Mouse (Mus musculus): ENCODE measurements around the gene Il27. TPM values are rescaled to one million over a fixed set of nuclear protein-coding genes. Genes with fewer than 3 reads are reported as not detected.

Il27 gene
- polyA plus RNA-seq, 1 experiment: not detected

DNA sequence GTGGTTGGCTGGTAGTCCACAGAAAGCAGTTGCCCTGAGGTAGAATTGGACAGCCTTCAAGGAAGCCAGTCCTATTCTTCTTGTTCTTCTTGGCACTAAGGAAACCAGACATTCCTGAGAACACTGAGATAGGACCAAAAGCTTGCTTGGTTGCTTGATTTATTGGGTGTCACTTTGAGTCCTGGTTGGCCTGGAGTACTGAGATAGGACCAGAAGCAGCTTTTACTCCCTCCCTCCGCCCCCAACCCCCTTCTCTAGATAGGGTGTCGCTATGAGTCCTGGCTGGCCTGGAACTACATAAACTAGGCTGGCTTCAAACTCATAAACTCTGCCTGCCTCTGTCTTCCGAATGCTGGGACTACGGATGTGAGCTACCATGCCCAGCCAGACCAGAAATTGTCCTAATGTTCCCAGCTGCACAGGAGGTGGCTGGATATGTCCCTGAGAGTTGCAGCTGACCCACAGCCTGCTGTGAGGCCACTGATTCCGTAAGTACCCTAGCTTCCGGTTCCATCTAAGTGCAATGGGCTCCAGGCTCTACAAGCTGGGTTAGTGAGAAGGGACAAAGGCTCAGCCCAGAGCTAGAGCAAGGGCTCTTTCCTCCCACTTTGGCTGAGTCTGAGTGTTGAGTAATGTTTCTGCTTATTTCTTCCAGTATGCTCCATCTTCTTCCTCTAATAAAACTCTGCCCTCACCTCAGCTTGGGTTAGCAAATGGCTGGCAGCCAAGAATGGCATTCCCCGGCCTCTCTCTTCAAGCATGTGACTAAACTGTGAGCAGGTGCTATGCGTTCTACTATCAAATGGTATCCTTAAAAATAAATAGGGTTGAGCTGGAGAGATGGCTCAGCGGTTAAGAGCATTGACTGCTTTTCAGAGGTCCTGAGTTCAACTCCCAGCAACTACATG lies 27.0 kb upstream of the Il27 start:
- TF ChIP-seq POLR2A (IDR thresholded peaks at IDR 0.05; ENCODE audit: control insufficient read depth, low read depth, low read length): no peak
- TF ChIP-seq CTCF (IDR thresholded peaks at IDR 0.05; ENCODE audit: control insufficient read depth, insufficient read depth, insufficient replicate concordance, low read depth, low read length): no peak
- peaks cover 4% of the 10 kb centered on the region; the same call in 1 of the 2 replicates for H3K4me1 ChIP-seq (ENCODE audit: control insufficient read depth, insufficient read depth, low read length)
- no peak overlapping the region for H3K27ac ChIP-seq (ENCODE audit: control insufficient read depth, insufficient read depth, low read depth, low read length)
- H3K36me3 ChIP-seq (ENCODE audit: control insufficient read depth, insufficient read depth, low read length): no peaks in the 10 kb centered on the region
- H3K4me3 ChIP-seq (ENCODE audit: control insufficient read depth, low read depth, low read length): no peak overlapping the region
- no peaks in the 10 kb centered on the region for H3K27me3 ChIP-seq (ENCODE audit: control insufficient read depth, insufficient read depth, low read length)

DNA sequence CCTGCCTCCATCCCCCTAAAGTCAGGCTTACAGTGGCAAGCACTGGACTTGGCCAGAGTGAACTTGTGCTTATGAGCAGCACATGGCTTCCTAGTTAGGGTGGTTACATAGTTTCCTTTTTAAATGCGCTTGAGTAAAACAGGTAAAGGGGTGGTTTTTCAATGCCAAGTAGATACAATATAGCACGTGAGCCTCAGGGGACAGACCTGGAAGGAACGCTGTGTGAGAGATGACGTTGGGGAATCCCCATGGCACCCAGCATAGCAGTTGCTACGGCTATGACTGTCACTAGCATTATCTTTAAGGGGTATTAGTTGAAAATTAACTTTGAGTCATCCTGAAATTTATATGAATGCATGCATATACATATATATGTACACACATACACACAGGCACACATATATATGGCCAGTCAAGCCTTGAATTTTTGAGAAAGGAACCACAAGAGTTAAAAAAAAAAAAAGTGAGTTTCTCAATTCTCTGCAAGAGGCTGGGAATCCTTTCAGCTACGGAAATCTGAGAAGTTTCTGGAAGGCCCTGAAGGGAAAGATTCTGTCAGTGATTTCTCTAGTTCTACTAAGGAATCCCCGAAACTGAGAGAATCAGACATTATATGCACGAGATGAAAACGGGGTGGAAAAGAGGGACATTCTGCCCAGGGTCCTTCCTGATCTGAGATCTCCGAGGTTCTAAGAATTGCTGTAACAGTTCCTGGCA lies 25.0 kb upstream of the Il27 start:
- Histone ChIP-seq H3K27me3 (ENCODE audit: control insufficient read depth, insufficient read depth, low read length) (no peaks in the 10 kb centered on the region), H3K4me3 (ENCODE audit: control insufficient read depth, low read depth, low read length) (no peak overlapping the region), H3K36me3 (ENCODE audit: control insufficient read depth, insufficient read depth, low read length) (no peaks in the 10 kb centered on the region), H3K27ac (ENCODE audit: control insufficient read depth, insufficient read depth, low read depth, low read length) (no peak overlapping the region), H3K4me1 (ENCODE audit: control insufficient read depth, insufficient read depth, low read length) (no peaks in the 10 kb centered on the region; the same call in 1 of the 2 replicates)
- TF ChIP-seq POLR2A (IDR thresholded peaks at IDR 0.05; ENCODE audit: control insufficient read depth, low read depth, low read length) (no peak), CTCF (IDR thresholded peaks at IDR 0.05; ENCODE audit: control insufficient read depth, insufficient read depth, insufficient replicate concordance, low read depth, low read length) (no peak)

DNA sequence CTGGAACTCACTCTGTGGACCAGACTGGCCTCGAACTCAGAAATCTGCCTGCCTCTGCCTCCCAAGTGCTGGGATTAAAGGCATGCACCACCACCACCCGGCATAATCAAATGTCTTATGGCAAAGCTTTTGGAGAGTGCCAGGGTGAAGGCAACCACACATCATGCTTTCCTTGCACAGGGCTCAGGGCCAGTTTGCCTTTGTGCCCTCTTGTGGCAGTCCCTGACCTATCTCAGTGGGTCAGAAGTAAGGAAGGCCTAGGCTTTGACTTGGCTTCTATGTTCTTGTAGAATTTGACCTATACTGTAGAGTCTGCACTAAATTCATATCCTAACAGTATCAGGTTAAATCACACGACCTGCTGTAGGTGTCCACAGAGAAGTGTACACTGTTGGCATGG lies 22.0 kb upstream of the Il27 start:
- no peaks in the 10 kb centered on the region; the same call in 1 of the 2 replicates for H3K4me1 ChIP-seq (ENCODE audit: control insufficient read depth, insufficient read depth, low read length)
- TF ChIP-seq POLR2A (IDR thresholded peaks at IDR 0.05; ENCODE audit: control insufficient read depth, low read depth, low read length) (no peak), CTCF (IDR thresholded peaks at IDR 0.05; ENCODE audit: control insufficient read depth, insufficient read depth, insufficient replicate concordance, low read depth, low read length) (peak; percentile 19; the same call in 1 of the 2 replicates)
- H3K27ac ChIP-seq (ENCODE audit: control insufficient read depth, insufficient read depth, low read depth, low read length): no peak overlapping the region
- H3K4me3 ChIP-seq (ENCODE audit: control insufficient read depth, low read depth, low read length): no peak overlapping the region
- H3K27me3 ChIP-seq (ENCODE audit: control insufficient read depth, insufficient read depth, low read length): no peaks in the 10 kb centered on the region
- no peaks in the 10 kb centered on the region for H3K36me3 ChIP-seq (ENCODE audit: control insufficient read depth, insufficient read depth, low read length)

DNA sequence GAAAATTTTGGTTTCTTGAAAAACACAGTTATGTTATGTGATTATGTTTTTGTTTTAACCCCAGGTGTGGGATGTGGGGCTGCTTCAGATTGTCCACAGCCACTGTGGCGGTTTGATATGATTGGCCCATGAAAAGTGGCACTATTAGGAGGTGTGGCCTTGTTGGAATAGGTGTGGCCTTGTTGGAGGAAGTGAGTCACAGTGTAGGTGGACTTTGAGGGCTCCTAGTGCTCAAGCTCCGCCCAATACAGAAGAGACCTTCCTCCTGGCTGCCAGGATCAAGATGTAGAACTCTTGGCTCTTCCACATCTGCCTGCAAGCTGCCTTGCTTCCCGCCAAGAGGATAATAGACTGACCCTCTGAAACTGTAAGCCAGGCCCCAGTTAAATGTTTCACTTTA lies 18.0 kb upstream of the Il27 start:
- TF ChIP-seq POLR2A (IDR thresholded peaks at IDR 0.05; ENCODE audit: control insufficient read depth, low read depth, low read length) (no peak), CTCF (IDR thresholded peaks at IDR 0.05; ENCODE audit: control insufficient read depth, insufficient read depth, insufficient replicate concordance, low read depth, low read length) (no peak)
- Histone ChIP-seq H3K4me1 (ENCODE audit: control insufficient read depth, insufficient read depth, low read length) (no peaks in the 10 kb centered on the region), H3K4me3 (ENCODE audit: control insufficient read depth, low read depth, low read length) (no peak overlapping the region), H3K27me3 (ENCODE audit: control insufficient read depth, insufficient read depth, low read length) (no peaks in the 10 kb centered on the region), H3K36me3 (ENCODE audit: control insufficient read depth, insufficient read depth, low read length) (no peaks in the 10 kb centered on the region), H3K27ac (ENCODE audit: control insufficient read depth, insufficient read depth, low read depth, low read length) (no peak overlapping the region)

DNA sequence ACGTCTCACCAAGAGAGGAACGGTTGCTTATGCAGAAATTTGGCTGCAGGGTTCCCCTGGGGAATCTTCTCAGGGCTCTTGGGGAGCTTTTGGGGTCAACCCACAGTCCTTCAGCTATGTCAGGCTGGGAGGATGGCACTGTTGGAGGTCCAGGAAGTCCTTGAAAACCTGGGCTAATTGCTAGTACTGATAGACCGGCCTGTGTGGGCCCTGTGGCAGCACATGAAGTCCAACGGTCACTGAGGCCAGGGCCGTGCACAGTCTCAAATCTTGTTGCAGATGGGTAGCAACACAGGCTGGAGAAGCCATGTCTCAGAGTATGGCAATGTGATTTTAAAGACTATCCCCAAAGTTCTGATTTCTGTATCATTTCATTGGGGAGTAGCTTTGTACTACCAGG lies 13.1 kb upstream of the Il27 start:
- Histone ChIP-seq H3K27ac (ENCODE audit: control insufficient read depth, insufficient read depth, low read depth, low read length) (no peak overlapping the region), H3K4me1 (ENCODE audit: control insufficient read depth, insufficient read depth, low read length) (no peaks in the 10 kb centered on the region), H3K4me3 (ENCODE audit: control insufficient read depth, low read depth, low read length) (no peak overlapping the region), H3K36me3 (ENCODE audit: control insufficient read depth, insufficient read depth, low read length) (no peaks in the 10 kb centered on the region), H3K27me3 (ENCODE audit: control insufficient read depth, insufficient read depth, low read length) (no peaks in the 10 kb centered on the region)
- TF ChIP-seq CTCF (IDR thresholded peaks at IDR 0.05; ENCODE audit: control insufficient read depth, insufficient read depth, insufficient replicate concordance, low read depth, low read length) (no peak), POLR2A (IDR thresholded peaks at IDR 0.05; ENCODE audit: control insufficient read depth, low read depth, low read length) (no peak)

DNA sequence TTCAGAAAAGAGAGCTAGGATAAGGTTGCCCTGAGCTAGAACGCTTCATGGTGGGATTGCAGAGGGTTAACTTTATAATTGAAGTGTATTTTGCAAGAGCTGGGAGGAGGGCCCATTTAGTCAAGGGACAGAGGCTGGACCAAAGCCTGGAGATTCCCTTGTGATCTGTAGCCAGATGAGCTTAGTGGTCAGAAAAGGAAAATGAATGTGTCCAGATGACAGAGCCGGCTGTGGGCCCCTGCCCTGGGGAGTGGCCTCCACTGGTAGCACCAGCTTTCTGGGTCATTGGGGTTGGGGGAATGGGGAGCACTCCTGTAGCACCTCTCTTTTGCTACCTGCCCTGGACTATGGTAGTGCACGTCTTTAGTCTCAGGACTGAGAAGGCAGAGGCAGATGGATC lies 12.3 kb upstream of the Il27 start:
- Histone ChIP-seq H3K27me3 (ENCODE audit: control insufficient read depth, insufficient read depth, low read length) (no peaks in the 10 kb centered on the region), H3K27ac (ENCODE audit: control insufficient read depth, insufficient read depth, low read depth, low read length) (no peak overlapping the region), H3K36me3 (ENCODE audit: control insufficient read depth, insufficient read depth, low read length) (no peaks in the 10 kb centered on the region), H3K4me1 (ENCODE audit: control insufficient read depth, insufficient read depth, low read length) (no peaks in the 10 kb centered on the region), H3K4me3 (ENCODE audit: control insufficient read depth, low read depth, low read length) (no peak overlapping the region)
- no peak for TF ChIP-seq POLR2A (IDR thresholded peaks at IDR 0.05; ENCODE audit: control insufficient read depth, low read depth, low read length)
- no peak for TF ChIP-seq CTCF (IDR thresholded peaks at IDR 0.05; ENCODE audit: control insufficient read depth, insufficient read depth, insufficient replicate concordance, low read depth, low read length)

DNA sequence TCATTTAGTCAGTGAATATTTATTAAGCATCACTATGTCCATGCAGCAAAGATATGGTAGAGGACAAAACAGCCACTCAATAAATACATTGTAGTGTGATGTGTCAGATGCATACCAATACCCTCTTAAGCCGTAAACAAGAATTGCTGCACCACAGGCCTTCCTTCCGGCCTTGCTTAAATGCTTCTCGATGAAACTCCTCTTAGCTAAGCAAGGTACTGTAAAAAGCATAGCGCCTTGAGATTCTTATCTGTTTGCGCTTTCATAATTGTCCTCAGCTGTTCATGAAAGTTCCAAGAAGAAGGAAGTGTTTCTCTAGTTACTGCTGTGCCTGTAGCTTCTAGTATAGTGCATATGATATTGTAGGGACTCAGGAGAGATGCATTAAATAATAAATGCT lies 11.9 kb upstream of the Il27 start:
- H3K36me3 ChIP-seq (ENCODE audit: control insufficient read depth, insufficient read depth, low read length): no peaks in the 10 kb centered on the region
- no peak overlapping the region for H3K4me3 ChIP-seq (ENCODE audit: control insufficient read depth, low read depth, low read length)
- no peaks in the 10 kb centered on the region for H3K4me1 ChIP-seq (ENCODE audit: control insufficient read depth, insufficient read depth, low read length)
- TF ChIP-seq POLR2A (IDR thresholded peaks at IDR 0.05; ENCODE audit: control insufficient read depth, low read depth, low read length) (no peak), CTCF (IDR thresholded peaks at IDR 0.05; ENCODE audit: control insufficient read depth, insufficient read depth, insufficient replicate concordance, low read depth, low read length) (no peak)
- H3K27ac ChIP-seq (ENCODE audit: control insufficient read depth, insufficient read depth, low read depth, low read length): no peak overlapping the region
- no peaks in the 10 kb centered on the region for H3K27me3 ChIP-seq (ENCODE audit: control insufficient read depth, insufficient read depth, low read length)
